Mouse (Mus musculus): Measurements from ENCODE around the gene Spatc1l. TPM values are rescaled to one million over a fixed set of nuclear protein-coding genes. Genes with fewer than 3 reads are reported as not detected.

The Spatc1l gene
- total RNA-seq, 2 experiments from 2014 or later, result not detected

DNA sequence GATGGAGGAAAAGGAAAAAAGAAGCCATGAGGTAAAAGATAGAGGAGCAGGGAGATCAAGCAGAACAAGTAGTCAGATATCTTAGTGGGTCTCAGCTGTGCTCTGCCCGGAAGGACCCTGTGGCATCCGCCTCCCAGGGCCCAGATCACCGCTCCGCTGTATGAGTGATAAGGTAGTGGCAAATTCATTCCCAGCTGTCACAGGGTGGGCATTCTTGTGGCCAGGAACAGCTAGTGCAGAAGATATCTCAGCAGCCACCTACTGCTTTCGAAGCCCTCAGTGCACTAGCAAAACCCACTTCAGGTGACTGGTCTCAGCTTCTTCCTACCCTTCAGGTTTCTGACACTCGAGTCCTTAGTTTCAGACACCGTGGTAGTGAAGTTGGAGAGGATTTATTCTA, 50.4 kb downstream of the Spatc1l start:
- DNase-seq (ENCODE audit: extremely low spot score in 1 of 2, low spot score in 2 of 2), result no peak
- no peak for TF ChIP-seq CTCF (IDR thresholded peaks at IDR 0.05)
- intact Hi-C loops (cut with DNase I), result no loop called here
- no peak overlapping the region for H3K27ac ChIP-seq
- H3K4me3 ChIP-seq, result no peak overlapping the region

Other genes starting within 250 kb of the Spatc1l start
- 10 to 100 TPM; 61.4 to 63.6 TPM for gene Dip2a, start 217.0 kb upstream of the Spatc1l start, total RNA-seq (2021)
- not detected for gene AC141477.1, start 121.8 kb upstream of the Spatc1l start, total RNA-seq (2021)
- 10 to 100 TPM; 22.8 to 26.6 TPM for gene Pcnt, start 119.5 kb upstream of the Spatc1l start, total RNA-seq (2021)
- not detected for gene 2610028H24Rik, start 113.2 kb upstream of the Spatc1l start, total RNA-seq (2021)
- 10 to 100 TPM; 48.4 to 49.0 TPM for gene Mcm3ap, start 93.3 kb upstream of the Spatc1l start, total RNA-seq (2021)
- gene Ybey, start 93.2 kb upstream of the Spatc1l start, total RNA-seq (2021), result 1 to 10 TPM; 4.2 to 4.5 TPM
- gene Lss, start 30.7 kb upstream of the Spatc1l start, total RNA-seq (2021), result 10 to 100 TPM; 38.8 to 44.1 TPM
- gene Ftcd, start 13.4 kb downstream of the Spatc1l start, total RNA-seq (2021), result not detected
- gene Col6a2, start 61.4 kb downstream of the Spatc1l start, total RNA-seq (2021), result 1 to 10 TPM; 9.1 to 9.5 TPM
- gene Col6a1, start 163.9 kb downstream of the Spatc1l start, total RNA-seq (2021), result 10 to 100 TPM; 37.5 to 51.9 TPM